Mouse (Mus musculus): Measurements from ENCODE around the gene Ly75.

Gene Ly75

DNA sequence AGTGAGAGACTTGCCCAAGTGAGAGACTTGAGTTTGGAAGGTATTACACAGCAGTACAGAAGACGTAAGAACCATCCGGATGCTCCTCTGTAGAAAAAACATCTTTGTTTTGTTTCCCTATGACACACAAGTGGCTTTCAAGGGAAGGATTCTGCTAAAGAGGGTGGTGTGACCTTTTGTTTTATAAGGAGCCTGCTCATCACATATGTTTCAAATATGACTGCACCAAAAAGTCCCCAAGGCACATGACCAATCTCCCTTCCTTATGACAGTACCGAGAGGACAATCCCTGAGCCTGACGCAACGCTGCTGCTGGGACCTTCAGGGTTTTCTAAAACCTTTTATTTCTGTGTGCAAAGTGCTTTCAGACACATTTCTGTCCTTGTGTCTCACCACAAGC, 12.9 kb downstream of the Ly75 start:
- no peak for DNase-seq (ENCODE audit: low spot score)

DNA sequence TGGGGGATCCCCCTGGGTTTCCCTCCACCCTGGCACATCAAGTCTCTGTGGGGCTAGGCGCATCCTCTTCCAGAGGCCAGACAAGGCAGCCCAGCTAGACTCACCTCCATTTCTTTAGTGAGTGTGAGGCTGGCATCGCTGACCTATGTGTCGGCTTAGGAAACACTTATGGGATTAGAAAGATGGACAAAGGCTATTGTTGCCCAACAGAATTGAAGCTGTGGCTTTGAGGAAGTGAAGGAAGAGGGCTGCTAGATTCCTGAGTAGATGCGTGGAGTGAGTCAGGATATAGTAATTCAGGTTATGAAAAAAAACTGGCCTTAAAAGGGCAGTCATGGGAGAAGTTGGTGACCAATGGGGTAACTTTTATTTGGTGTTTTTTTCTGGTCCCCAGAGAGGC, 13.6 kb downstream of the Ly75 start:
- DNase-seq (ENCODE audit: low spot score), result no peak

DNA sequence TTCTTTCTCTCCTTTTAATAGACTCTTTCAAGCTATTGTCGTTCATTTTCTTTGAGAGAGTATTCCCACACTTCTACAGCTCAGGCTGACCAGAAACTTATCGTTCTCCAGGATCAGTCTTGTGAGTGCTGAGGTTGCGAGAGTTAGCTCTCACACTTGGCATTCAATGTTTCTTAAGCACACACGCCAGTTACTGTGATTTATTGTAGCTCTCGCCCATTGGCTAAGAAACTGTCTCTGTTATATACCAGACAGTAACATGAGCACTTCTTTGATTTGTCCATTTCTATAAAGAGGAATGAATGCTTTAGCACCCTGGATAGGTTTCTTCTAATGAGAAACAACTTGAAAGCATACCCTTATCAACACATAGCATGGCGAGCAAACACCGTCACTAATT, 15.2 kb downstream of the Ly75 start:
- no peak for DNase-seq (ENCODE audit: low spot score)

DNA sequence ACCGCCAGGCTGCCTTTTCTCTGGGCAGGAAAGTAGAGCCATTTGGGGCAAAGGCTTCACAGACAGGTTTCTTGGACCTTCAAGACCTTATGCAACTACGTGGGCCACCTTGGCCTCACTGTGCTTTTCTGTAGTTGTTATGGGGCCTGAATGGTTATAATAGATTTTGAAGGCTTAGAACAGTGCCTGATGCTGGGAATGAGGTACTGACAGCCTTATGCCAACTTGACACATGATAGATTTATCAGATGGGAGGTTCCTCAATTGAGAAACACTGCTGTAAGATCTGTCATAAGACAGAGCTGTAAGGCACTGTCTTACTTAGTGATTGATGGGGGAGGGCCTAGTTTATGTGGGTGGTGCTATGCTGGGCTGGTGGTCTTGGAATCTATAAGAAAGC, 15.9 kb downstream of the Ly75 start:
- DNase-seq (ENCODE audit: low spot score), result no peak

DNA sequence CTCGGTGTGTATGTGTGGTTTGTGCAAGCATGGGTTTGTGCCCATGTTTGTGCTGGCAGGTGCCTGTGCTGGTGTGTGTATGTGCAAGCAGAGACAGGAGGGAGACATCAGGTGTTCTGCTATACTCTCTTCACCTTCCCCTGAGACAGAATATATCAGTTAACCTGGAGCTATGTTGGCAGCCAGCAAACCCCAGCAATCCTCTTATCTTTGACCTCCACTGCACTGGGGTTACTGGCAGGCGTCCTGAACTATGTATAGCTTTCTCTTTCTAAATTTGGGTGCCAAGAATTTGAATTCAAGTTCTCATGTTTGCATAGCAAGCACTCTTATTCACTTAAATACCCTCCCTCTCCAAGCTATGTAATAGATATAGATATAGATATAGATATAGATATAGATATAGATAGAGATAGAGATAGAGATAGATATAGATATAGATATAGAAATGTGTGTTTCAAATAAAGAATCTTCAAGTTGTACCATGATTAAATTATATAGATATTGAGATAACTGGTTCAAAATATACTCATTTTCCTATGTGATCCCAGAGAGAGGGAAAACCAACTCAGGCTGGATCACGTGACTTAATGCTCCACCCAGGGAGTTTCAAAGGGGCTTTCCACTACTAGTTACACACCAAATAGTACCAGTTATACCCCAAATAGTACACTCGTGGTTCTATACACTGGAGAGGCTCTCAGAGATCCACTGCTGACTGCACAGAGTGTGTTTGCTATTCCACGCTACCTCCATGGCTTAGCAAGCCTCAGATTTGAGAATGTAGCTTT, 17.1 kb downstream of the Ly75 start:
- DNase-seq (ENCODE audit: low spot score), result no peak

DNA sequence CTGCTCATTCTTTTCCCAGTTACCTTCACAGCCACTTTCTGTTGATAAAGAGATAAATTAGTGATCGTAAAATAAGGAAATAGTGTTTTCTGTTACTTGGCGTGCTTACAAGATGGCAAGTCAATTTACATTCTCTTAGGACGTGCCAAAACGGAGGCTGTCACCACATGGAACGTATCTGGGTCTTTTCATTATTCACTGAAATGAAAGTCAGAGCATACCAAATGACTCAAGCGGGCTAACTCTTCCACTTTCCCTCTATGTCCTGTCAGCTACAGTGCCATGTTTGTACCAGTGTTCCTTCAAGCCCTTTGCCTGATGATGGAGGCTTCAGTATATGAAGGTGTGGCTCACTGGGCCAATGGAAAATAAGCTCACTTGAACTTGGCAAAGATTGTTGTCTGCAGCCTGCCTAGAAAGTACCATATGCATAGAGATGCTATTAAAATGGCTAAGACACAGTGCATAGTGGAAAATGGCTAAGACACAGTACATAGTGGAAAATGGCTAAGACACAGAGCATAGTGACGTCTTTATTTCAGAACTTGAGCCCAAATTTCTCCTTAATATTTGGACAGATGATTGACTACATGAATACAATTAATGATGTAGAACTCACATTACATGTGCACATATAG, 17.8 kb downstream of the Ly75 start:
- DNase-seq (ENCODE audit: low spot score), result no peak

DNA sequence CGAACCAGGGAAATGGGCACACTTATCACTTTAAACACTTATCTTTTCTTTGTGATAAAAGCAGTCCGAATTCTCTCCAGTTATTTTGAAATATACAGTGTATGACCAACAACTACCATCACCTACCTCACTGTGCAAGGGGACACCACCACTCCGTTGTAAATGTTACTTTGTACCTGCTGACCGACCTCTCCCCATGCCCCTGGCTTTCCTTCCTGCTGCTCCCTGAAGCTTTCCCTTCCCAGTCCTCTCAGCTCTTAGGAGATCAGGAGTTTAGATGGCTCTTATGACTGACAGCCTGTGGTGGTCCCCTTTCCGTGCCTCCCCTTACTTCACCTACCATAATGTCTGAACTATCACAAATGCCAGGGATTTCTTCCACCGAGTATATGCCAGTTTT, 21.0 kb downstream of the Ly75 start:
- no peak for DNase-seq (ENCODE audit: low spot score)

DNA sequence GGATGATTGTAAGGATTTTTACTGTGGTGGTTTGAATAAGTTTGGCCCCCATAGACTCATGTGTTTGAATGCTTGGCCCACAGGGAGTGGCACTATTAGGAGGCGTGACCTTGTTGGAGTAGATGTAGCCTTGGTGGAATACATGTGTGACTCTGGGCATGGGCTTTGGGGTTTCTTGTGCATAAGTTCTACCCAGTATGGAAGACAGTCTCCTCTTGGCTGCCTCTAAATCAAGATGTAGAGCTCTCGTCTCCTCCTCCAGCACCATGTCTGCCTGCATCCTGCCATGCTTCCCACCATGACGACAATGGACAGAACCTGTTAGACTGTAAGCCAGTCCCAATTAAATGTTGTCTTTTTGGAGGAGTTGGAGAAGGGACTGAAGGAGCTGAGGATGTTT, 23.3 kb downstream of the Ly75 start:
- no peak for DNase-seq (ENCODE audit: low spot score)

DNA sequence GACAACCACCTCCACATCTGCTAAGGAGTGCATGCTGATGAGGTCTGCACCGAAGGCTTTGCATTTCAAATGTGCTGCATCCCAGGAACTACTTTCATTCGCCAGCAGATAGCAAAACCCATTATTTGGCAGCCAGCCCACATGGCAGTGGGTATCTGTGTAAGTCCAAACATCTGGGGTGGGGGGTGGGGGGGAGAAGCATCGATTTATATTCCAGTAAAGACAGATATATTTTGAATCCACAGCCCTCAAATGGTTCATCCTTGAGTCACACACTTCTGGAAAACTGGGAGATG, 27.8 kb downstream of the Ly75 start:
- DNase-seq (ENCODE audit: low spot score), result no peak

DNA sequence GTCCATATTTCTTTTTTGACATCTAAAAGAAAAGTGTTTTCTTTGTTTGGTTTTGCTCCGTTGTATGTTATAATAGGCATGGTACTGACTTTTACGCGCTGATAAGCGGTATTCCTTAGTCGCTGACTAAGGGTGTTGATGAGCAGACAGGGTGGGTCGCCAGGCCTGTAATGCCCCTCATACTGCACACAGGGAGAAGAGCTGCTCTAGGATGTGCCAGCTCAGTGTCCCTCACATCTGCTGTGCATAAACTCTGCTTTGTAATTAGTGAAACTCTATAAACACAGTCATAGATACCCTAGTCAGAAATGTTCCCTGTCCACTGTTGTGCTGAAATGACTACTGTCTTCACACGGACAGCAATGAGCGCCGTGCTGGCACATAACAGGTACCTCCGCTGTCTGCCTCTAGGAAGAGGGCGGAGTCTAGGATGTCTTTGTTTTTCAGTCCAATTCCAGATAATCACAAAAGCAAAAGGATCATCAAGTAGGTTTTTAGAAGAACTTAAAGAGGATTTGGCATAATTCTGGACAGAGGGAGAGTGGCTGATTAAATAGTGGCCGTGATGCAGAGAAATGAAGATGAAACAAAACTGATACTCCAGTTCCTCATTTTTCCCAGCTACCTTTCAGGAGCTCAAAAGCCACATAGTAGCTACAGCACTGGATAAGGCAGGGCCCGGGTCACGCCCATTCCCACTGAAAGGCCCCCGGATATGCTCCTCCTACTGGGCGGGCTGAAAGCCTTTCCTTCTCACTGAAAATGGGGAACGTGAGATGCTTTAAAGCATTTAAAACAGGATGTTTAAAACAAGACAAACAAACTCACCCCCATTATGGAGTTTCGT, 28.3 kb downstream of the Ly75 start:
- no peak for DNase-seq (ENCODE audit: low spot score)

DNA sequence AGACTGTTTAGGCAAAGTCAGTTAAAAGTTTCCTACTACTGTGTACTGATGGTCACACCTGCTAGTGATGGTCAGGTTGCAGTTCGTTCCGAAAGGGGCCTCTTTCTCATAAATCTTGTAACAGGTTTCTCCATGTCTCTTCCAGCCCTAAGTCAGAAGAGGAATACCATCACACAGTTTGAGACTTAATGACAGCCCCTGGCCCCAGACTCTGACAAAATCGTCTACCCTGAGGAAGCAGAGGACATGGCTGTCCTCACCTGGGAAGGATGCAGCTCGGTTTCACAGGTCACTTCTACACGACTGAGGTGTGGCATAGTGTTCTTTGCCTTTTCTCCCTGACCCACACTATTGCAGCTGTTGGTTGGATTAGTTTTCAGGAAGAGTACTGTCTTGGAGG, 30.8 kb downstream of the Ly75 start:
- DNase-seq (ENCODE audit: low spot score), result no peak

DNA sequence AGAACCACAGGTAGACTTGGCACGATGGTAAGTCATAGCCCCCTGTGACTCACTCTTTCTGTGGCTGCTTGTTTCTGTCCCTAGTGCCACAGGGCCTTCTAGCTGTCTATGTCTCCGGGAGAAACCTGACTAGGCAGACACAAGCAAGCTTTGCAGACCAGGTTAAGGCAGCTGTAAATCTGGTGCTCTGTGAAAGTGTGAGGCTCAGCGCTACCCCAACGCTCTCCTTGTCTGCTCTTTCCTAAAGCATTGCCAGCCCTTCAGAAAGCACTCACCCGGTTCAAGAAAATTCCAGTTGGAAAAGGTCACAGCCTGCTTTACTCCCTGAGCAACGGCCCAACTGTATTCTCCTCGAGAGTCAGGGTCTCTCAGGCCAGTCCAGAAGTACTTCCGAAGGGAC, 31.3 kb downstream of the Ly75 start:
- DNase-seq (ENCODE audit: low spot score), result no peak

DNA sequence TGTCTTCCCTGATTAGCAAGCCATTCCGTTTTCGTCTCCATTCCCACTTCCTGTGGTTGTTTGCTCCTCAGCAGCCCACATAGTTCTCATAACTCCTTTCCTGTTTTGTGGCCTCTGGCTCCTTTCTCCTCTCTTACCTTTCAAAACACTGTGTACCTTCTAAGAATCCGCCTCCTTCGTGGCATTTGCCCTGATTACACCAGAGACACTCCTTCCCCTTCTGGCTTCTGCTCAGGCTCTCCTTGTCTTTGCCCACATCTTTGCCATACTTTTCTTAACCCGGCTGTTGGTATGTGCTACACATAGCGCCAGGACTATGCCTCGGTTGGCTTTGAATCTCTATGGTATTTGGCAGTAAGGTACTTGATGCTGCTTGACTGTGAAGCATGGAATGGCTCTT, 35.2 kb downstream of the Ly75 start:
- DNase-seq (ENCODE audit: low spot score), result no peak

DNA sequence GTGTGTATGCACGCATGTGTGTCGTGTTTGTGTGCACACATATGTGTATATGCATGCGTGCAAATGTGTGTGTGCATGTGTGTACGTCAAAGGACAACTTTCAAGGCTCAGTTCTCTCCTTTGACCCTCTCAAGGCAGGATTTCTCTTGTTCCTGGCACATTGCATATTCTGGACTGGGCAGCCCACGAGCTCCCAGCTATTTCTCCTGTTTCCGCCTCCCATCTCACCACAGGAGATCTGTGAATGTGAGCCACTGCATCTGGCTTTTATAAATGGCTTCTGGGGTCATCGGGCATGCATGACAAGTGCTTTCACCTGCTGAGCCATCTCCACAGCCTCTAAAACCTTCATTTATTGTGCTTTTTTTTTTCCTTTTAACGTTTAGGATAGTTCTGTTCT, 36.6 kb downstream of the Ly75 start:
- no peak for DNase-seq (ENCODE audit: low spot score)

DNA sequence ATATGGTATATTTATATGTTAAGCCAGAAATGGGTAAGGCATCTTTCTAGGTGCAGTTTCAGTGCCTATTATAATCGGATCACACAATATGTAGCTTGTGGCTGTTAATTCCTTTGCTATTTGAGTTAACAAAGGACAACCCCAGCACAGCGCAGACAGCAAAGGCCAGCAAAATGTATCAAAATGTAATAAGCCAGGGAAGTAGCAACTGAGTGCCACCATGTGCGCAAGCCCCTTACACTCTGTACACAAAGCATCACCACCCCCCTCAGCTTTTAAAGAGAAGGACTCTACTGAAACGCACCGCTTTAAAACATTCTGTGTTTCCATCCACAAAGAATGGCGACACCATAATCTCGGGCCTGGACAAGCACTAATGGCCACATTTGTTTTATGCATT, 37.4 kb downstream of the Ly75 start:
- DNase-seq (ENCODE audit: low spot score), result no peak

DNA sequence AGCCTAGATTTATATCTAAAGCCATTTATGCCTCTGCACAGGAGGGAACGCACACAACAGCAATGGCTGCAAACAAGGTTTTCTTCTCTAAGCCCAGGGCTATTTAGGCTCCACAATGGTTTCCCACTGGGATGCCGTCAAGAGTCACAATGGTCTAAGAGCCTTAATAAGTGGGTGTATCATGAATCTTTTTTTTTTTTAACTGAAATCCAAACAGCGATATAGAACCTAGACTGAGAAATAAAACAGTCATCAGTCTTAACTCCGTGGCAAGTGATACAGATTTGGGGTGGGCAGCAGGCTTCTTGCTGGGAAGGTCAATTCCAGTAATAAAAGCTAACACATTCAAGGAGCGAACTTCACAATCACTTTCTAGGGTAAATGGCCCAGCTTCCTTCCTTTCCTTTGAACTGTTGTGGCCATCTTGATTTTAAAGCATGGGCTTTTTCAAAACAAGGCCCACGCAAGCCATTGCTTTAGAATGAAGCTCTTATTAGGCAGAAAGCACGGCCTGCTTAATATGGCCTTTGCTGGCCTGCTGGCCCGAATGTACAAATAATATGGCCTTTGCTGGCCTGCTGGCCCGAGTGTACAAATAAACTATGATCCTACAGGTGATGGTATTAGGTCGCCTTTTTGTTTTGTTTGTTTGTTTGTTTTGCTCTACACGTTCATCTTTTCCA, 39.4 kb downstream of the Ly75 start:
- DNase-seq (ENCODE audit: low spot score), result no peak

DNA sequence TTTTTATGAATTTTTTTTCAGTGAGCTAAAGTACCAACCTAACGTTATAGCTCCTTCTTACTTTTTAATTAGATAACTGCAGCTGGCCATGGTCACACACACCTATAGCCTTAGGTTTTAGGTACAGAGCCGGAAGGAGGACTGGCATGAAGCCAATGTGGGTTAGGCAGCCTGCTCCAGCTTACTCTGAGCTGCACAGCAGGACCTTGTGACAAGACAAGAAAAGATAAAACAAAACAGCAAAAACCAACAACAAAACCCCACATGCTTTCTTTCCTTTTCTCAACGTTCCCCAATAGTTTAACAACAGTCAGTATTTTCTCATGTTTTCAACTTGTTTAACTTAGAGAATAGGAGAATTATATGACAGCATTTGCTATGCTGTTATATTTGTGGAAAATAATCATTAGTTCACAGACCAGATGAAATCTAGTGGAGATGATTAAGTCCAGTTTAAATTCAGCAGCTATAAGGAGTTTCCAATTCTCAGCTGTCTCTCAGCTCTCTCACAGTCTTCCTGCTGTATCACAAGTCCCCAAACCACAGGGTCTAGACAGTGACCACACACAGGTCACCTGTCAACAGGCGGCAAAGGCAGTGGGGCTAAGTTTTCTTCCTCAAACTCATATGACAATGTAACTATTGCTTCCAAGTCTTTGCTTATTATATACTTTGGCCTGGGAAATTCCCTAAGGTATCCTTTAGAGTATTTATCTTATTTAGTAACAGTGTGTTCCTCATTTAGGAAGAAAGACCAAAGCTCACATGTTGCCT, 40.8 kb downstream of the Ly75 start:
- DNase-seq (ENCODE audit: low spot score), result no peak

DNA sequence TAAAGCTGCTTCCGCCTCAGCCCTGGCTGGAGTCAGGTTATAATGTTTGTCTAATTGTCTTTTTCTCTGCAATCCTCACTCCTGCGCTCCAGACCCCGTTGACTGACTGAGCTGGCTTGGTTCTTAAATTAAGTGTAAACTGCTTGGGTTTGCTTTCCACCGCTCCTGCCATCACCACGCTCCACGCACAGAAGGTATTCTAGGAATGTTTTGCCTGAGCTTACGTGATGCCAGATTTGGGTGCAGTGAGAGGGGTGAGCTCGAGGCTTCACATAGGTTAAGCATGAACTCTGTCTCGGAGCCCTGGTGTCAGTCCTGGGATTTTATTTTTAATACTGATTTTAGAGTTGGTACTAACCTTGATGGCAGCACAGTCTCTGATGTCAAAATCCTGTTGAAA, 45.2 kb downstream of the Ly75 start:
- DNase-seq (ENCODE audit: low spot score), result no peak

DNA sequence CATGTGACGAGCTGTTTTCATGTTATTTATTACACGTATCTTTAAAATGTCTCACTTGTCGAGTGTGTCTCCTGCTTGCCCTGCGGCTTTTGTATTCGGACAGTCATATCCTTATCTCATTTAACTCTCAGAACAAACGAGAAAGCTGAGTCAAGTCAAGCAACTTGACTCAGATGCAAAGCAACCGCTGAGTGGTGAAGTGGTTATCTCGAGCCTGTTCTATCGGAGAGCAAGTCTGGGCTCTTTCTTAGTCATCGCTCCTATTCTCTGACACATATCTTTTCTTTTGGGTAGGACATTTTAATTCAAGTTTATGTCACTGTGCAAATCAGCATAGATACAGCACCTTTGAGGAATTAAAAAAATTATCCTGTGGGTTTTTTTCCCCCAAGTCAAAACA, 54.5 kb downstream of the Ly75 start:
- no peak for DNase-seq (ENCODE audit: low spot score)

DNA sequence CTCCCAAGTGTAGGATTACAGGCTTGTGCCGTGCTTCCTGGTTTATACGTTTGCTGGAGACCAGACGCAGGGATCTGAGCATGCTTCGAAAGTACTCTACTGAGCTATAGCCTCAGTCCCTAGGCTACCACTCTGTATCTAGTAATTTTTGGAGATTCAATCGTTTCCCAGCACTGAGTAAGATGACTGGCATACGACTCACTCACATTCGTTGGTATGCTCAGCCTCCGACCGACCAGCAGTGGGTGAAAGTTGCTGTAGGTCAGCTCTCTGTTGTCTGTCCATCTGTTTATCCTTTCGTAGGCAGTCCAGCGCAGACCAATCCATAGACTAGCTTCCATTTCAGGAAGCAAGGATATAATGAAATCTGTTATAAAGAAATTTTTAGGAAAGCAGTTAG, 55.5 kb downstream of the Ly75 start:
- DNase-seq (ENCODE audit: low spot score), result no peak

DNA sequence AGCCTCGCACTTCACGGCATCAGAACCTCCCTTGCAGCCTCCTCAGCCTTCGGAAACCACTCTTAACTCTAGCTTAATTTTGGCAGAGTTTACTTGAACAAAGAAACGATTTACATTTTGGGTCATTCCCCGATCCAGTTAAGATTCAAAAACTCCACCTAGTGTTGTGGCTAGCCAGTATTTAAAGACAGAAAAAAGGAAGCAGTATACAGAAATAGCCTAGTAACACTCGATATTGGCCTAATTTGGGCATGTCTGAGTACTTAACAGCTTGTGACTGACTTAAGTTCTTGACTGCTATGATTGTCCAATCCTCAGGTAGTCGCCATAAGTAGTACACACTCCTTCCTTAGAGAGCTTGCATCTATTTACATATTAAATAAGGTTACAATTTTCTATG, 56.2 kb downstream of the Ly75 start:
- DNase-seq (ENCODE audit: low spot score), result no peak

DNA sequence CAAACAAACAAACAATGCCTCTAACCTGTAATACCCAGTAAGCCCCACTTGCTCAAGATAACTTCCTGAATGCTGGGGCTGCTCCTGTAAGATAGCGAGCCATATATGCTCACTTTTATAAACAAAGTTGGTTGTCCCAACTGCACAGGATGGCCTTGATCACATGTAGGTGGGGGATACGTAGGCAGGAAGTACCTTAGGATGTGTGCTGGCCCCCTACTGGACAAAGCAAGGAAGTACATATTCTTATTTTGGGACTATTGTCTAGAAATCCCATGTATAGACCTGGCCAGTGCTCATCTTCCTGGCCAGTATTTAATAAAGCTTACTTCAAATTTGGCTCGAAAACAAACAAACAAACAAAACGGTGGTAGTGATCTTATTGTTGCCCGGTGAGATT, 59.7 kb downstream of the Ly75 start:
- no peak for DNase-seq (ENCODE audit: low spot score)

All from urinary bladder, postnatal 25 days (tissue).